Mouse (Mus musculus) bone marrow, adult 2 months (tissue): ENCODE measurements around the gene Hist2h2ab. TPM values are rescaled to one million over a fixed set of nuclear protein-coding genes. Genes with fewer than 3 reads are reported as not detected.

Source experiments
- H3K27ac ChIP-seq: fragments of 200-500 bp; 2 replicates; pipeline ENCODE4 v1.5.1; 2012; ENCODE audit warnings: low read depth, mild to moderate bottlenecking, control low read depth, inconsistent platforms, low read length; ENCODE audit not compliant: control insufficient read depth, poor library complexity, insufficient read depth
- H3K4me1 ChIP-seq: fragments of 200-500 bp; 2 replicates; pipeline ENCODE4 v1.6.1; 2011; ENCODE audit warnings: low read length; ENCODE audit not compliant: control insufficient read depth, insufficient read depth
- H3K4me3 ChIP-seq: fragments of 200-500 bp; replicated peaks from 2 replicates; pipeline ENCODE3; 2011; ENCODE audit warnings: mild to moderate bottlenecking, low read depth, low read length, control low read depth; ENCODE audit not compliant: control insufficient read depth
- CTCF ChIP-seq: fragments of 200-500 bp; IDR thresholded peaks from 2 replicates; pipeline ENCODE4 v1.5.1; 2011; ENCODE audit warnings: low read length, control low read depth; ENCODE audit not compliant: control insufficient read depth, insufficient read depth
- POLR2A ChIP-seq: fragments of 200-500 bp; IDR thresholded peaks from 2 replicates; pipeline ENCODE4 v1.6.1; 2011; ENCODE audit warnings: low read depth, mild to moderate bottlenecking, control low read depth, low read length, borderline replicate concordance; ENCODE audit not compliant: control insufficient read depth
- WGBS: fragments of 180-500 bp; shearing (Covaris S2); methylation state at CpG from one replicate; pipeline ENCODE4 v1.1.7; 2018; 5-methylcytosine and 5-hydroxymethylcytosine counted together
- polyA plus RNA-seq: library from polyadenylated mRNA; stranded (reverse); fragments of >200 nt; gene quantifications from 2 replicates; pipeline ENCODE4 v1.2.4, GENCODE M21; 2011; ENCODE audit warnings: low replicate concordance; ENCODE audit not compliant: missing spikeins, insufficient read depth, insufficient read length

The Hist2h2ab gene
- polyA plus RNA-seq, 1 experiment = 26.5 TPM

- Histone ChIP-seq H3K27ac (no peak overlapping the region), H3K4me3 (no peak overlapping the region), H3K4me1 (no peaks in the 10 kb centered on the region; the same call in 1 of the 2 replicates)
- 88% methylated on average over 5 of the region's 5 CpGs for WGBS
- no peak for TF ChIP-seq POLR2A
- TF ChIP-seq CTCF = no peak
Observed at GRCm38 (mm10) chr3:96260220-96260619, 40.6 kb downstream of the Hist2h2ab start.

- WGBS = 49% methylated on average over 3 of the region's 3 CpGs
- H3K4me3 ChIP-seq = peak overlapping the region; percentile 38
- TF ChIP-seq POLR2A (no peak), CTCF (no peak)
- no peaks in the 10 kb centered on the region; the same call in 1 of the 2 replicates for H3K4me1 ChIP-seq
- H3K27ac ChIP-seq = peak overlapping the region; percentile 98
Observed at GRCm38 (mm10) chr3:96261623-96262022, 42.0 kb downstream of the Hist2h2ab start.

DNA sequence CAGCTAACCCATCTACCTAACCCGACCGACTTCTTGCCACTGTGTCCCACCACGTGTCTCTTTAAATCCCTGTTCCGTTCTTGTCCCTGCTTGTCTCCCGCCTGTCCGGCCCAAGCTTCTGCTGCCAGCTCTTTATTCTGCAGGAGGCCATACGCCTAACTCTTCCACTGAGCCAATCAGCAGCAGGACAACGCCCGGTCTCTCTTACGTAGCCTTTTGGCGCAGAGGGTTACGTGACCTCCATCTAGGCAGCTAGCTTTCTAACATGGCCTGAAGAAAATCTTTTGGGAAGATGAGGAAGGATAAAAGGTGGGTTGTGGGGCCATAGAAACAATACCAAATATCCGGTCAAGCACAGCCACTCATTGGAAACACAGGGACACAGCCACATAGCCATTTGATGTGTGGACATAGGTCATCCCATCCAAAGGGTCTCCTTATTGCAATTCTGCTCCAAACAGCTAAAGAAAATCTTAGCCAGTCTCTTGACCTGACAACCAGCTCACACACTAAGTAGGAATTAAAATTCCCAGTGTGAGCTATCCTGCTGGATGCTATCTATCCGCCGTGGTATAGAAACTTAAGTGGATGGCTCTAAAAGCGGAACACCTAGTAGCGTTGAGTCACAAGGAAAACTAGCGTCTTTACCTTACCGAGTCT is 42.7 kb downstream of the Hist2h2ab start:
- H3K27ac ChIP-seq = peak overlapping the region; percentile 98
- WGBS = under 1% methylated on average over 19 of the region's 19 CpGs
- H3K4me3 ChIP-seq = peak overlapping the region; percentile 74
- TF ChIP-seq CTCF (no peak; the same call in 1 of the 2 replicates), POLR2A (peak; percentile 56)
- no peaks in the 10 kb centered on the region; the same call in 1 of the 2 replicates for H3K4me1 ChIP-seq

DNA sequence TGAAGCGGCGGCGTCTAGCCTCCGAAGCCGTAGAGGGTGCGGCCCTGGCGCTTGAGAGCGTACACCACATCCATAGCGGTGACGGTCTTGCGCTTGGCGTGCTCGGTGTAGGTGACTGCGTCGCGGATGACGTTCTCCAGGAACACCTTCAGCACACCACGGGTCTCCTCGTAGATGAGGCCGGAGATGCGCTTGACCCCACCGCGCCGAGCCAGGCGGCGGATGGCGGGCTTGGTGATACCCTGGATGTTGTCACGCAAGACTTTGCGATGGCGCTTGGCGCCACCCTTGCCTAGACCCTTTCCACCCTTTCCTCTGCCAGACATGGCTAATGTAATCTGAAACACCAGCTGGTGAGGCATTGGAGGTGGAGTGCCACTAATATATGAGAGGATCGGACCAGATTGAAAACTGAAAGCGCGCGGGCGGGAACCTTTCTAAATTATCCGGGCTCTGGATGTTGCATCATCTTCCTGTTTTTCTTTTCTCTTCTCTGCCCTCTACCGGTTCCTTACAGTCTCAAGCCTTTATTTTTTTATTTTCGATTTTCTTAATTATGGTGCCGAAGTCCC is 43.4 kb downstream of the Hist2h2ab start, which contains the start of gene Hist2h4:
Hist2h4 (minus strand) TSS at position 333 of the 572 bp plus-strand sequence.
- Histone ChIP-seq H3K4me3 (peak within 1 kb of the TSS; percentile 74), H3K4me1 (no peaks in the 10 kb centered on the region; the same call in 1 of the 2 replicates), H3K27ac (peak within 1 kb of the TSS; percentile 98)
- WGBS = under 1% methylated on average over 40 of the region's 40 CpGs
- peak; percentile 100 for TF ChIP-seq POLR2A
- TF ChIP-seq CTCF = peak; percentile 26; the same call in 1 of the 2 replicates

DNA sequence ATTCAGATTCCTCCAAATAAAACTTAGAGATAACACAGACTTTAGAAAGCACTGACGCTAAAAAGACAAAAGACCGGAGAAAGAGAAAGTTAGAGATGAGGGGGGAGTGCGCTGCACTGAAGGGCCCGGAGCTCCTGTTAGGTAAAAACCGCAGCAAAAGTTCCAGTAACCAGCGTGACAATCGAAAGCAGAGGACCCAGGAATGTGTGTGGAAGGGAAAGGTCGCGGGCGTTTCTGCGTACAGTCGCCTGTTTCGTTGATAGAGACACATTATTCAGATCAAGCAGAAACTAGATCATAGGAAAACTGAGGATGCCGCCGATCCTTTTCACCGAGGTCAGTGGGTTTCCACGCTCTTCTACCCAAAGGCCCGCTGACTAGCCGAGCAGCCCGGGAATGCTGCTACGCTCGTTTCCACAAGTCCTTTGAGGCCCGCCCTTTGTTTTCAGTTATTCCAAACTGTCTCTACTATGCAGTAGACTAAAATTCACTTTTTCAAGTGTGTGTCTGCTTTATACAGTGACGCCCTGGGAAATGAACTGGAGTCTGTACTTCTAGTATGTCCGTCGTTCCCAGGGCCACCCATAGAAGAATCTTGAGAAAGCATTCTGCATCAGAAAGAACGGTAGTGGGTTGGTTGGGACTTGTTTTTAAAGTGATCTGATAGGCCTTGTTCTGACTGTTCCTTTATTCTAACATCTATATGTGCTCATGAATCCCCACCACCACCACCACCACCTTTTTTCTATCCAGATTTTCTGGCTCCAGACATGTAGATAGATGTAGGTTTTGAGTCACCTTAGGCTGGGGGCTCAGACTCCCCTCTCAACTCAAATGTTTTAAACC is 44.1 kb downstream of the Hist2h2ab start:
- TF ChIP-seq POLR2A (no peak), CTCF (no peak)
- H3K27ac ChIP-seq = peak overlapping the region; percentile 97
- H3K4me3 ChIP-seq = peak overlapping the region; percentile 57
- WGBS = under 1% methylated on average over 27 of the region's 27 CpGs
- no peaks in the 10 kb centered on the region; the same call in 1 of the 2 replicates for H3K4me1 ChIP-seq

DNA sequence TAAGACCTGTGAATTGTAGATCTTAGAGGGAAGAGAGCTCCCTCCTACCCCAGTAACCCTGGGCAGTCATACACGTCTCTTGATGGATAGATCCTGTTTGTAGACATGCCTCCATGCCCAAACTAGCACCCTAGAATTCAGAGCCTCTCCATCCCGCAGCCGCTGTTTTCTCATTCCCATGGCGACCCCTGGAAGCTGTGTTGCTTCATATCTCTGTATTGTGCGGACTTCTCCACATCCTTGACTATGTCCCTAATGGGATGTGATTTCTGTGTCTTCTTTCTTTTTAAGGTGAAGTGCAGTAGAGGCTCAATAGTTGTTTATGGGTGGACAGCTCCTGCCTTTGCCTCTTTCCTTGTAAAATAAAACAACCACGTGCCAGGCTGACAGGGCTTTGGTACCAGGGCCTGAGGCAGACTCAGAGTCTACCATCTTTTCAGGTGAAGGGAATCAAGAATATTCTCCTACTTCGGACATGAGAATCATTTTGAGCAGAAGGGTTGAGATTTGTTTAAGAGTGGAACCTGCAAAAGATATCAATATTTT is 44.8 kb downstream of the Hist2h2ab start:
- 53% methylated on average over 7 of the region's 7 CpGs for WGBS

DNA sequence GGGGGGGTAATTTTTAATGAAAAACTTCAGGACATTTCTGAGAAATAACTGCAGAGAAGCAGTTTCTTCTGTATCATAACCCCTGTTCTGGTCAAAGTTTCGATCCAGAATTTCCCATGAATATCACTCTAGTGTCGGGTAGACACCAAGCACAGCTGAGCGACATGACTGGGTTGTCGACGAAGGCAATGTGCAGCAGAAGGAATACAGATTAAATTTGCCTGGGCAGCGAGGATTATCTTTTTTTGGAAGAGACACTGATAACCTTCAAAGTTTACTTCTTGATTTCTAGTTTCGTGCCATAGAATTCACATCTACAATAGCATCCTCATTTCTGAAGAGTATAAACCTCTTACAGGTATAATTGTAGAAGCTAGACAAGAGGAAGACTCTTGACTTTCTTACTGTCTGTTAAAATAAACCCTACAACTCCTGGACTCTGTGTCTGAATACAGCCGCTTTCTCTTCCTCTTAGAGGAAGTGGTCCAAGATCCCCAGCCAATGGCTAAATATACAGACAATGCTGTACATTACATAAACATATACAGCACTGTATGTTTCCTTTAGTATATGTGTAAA is 46.6 kb downstream of the Hist2h2ab start:
- no peak for TF ChIP-seq CTCF
- no peak for TF ChIP-seq POLR2A
- WGBS = 59% methylated on average over 8 of the region's 8 CpGs
- H3K27ac ChIP-seq = no peak overlapping the region
- H3K4me1 ChIP-seq = no peaks in the 10 kb centered on the region; the same call in 1 of the 2 replicates
- H3K4me3 ChIP-seq = no peak overlapping the region

More for the DNA sequence above, 44.8 kb downstream of the Hist2h2ab start:
- H3K4me3 ChIP-seq = peak overlapping the region; percentile 26
- TF ChIP-seq CTCF (no peak), POLR2A (no peak)
- peak overlapping the region; percentile 97; the same call in 1 of the 2 replicates for H3K27ac ChIP-seq
- no peaks in the 10 kb centered on the region; the same call in 1 of the 2 replicates for H3K4me1 ChIP-seq

GRCm38 (mm10) chr3:96267541-96267940 is 47.9 kb downstream of the Hist2h2ab start:
- no peak overlapping the region for H3K4me3 ChIP-seq
- 71% methylated on average over 4 of the region's 4 CpGs for WGBS
- TF ChIP-seq POLR2A = no peak
- TF ChIP-seq CTCF = no peak
- H3K27ac ChIP-seq = peak overlapping the region; percentile 59
- no peaks in the 10 kb centered on the region; the same call in 1 of the 2 replicates for H3K4me1 ChIP-seq
